Mouse (Mus musculus) kidney, adult 9 months (tissue): ENCODE data around the gene 1700016H13Rik.

ENCODE experiments used
- DNase-seq: peaks from one replicate; pipeline ENCODE4 v3.0.0; 2022

The 1700016H13Rik gene

DNA sequence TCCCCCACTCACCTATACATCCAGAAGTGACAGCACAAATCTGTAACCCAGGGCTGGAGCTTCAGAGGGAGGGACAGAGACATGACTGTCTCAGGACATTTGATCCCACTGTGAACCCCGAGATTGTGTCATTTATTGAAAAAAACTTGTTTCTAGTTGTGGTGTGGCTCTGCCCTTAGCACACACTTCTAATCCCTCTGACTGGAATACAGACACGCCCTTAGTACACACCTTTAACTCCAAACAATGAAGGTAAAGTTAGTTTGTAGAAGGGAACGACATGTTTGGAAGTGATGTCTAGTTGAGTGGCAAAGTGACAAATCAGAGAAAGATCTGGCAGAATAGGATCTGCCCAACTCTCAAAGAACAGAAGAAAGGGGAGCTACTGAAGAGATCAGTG, 16.0 kb upstream of the 1700016H13Rik start:
- DNase-seq, result no peak

DNA sequence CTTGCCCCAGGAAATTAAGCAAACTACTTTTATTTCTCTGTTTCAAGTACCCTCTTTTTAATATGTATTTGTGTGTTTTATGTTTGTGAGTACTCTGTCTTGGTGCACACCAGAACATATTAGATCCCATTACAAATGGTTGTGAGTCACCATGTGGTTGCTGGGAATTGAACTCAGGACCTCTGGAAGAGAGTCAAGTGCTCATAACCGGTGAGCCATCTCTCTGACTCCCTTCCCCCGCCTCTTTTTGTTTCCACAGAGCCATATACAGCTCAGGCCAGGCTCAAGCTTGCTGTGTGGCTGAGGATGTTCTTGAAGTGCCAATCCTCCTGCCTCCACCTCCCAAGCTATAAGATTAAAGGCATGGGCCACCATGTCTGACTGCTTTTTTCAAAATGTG, 10.1 kb upstream of the 1700016H13Rik start:
- DNase-seq, result no peak

DNA sequence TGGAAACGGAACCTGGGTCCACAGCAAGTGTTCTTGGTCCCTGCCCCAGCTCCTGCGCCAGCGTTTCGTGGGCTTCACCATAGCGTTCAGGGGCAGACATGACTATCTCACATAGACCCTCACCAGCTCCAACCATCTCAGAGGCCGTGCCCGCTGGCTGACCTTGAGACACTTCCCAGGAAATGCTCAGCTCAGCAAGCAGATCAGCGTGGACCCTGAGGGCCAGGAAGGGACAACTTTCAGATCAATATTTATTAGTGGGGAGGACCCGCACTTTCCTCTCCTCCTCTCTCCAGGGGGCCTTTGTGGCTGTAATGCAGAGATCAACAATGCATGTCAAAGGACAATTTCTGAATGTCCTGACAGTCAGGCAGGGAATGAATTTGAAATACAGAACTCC, 9.1 kb upstream of the 1700016H13Rik start:
- no peak for DNase-seq

DNA sequence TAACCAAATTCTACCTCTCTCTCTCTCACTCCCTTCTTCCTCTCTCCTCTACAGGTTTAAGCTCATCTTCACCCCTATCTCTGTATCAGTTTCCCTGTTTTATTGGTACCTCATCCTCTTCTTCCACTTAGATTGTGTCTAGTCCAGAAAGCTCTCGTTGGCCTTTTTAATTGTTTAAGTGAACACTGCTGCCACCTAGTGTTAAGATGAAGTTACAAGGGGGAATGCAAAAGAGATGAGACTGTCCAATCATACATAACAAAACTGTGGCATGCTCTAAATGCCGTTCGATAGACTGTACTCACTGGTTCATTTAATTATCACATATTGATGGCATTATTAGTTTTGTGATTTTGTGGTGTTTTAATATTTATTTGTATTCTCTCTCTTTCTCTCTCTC, 3.8 kb upstream of the 1700016H13Rik start:
- peak; percentile 61 for DNase-seq

DNA sequence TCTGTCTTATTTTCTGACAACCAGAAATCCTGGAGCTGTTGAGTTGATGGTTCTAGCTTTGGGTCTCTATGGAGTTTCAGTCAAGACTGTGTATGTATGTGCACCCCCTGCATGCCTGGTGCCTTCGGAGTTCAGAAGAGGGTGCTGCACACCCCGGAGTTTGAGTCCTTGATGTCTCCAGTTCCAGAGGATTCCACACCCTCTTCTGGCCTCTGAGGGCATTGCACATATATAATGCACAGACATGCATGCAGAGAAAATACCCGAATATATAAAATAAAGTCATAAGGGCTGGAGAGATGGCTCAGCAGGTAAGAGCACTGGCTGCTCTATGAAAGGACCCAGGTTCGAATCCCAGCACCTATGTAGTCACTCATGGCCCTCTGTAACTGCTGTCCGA, 3.1 kb upstream of the 1700016H13Rik start:
- no peak for DNase-seq

DNA sequence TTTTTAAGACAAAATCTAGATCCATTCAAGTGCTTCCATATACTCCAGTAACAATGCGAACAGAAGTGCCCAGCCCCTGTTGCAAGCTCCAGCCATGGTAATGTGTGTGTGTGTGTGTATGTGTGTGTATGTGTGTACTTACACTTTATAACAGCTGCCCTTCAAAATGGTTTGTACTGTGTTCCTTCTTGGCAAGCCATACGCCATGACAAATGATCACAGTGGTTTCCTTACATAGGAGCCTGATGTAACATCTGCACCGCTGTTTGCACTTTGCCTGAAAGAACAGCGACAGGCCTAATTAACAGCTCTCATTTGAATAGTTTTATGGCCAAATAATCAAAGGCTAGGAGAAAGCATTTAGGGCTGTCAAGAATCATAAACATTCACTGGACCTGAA, 1.0 kb downstream of the 1700016H13Rik start:
- no peak for DNase-seq

DNA sequence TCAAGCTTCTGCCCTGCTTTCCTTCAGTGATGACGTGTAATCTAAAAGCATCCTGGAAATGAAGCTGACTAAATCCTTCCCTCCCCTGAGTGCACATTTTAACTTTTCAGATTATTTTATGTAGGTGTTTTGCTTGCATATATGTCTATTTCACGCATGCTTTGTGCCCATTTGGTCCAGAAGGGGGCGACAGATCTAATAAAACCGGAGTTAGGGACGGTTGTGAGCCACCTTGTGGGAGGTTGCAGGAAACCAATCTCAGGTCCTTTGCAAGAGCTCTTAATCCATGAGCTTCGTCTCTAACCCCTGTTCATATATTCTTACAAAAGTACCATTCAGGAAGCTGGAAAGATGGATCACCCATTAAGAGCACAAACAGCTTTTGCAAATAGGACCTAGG, 1.6 kb downstream of the 1700016H13Rik start:
- peak; percentile 38 for DNase-seq

DNA sequence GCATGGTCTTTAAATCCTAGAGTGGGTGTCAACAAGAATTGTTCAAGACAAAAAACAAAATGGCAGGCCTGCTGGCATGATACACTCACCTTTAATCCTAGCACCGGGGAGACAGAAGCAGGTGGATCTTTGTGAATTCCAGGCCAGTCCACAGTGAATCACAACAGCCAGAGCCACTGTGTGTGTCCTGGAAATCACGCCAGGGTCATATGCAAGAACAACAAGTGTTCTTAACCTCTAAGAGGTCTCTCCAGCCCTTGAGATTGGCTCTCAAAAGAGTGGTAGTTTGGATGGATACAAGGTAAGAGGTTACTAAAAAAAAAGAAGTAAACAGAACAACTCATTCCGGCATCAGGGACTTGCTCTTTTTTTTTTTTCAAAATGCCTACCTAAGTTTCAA, 8.5 kb downstream of the 1700016H13Rik start:
- DNase-seq, result no peak

DNA sequence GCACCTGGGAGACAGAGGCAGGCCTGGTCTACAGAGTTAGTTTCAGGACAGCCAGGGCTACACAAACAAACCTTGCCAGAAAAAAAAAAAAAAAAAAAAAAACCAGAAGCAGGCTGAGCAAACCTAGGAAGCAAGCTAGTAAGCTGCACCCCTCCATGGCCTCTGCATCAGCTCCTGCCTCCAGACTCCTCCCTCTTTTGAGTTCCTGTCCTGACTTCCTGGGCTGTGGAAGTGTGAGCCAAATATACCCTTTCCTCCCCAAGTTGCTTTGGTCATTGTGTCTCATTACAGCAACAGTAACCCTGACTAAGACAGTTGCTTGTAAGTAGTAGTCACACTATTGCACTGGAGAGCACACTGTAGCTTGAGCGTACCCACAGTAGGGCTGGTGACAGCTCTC, 11.6 kb downstream of the 1700016H13Rik start:
- DNase-seq, result no peak

DNA sequence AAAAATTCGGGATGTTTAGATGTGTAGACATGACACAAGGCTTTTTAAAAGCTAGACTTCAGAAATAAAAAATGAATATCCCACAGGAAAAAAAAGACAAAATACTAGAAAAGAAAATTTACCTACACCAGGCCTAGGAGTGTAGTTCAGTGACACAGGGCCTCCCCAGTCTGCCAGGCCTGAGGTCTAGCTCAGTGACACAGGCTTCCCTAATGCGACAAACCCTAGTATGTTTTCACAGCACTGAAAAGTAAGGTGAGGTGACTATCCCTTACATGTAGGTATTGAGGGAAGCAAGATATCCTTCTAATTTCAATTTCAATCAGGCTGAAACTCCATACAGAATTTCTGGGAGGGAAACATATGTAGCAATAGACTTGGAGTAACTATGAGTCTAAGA, 18.6 kb downstream of the 1700016H13Rik start:
- no peak for DNase-seq

DNA sequence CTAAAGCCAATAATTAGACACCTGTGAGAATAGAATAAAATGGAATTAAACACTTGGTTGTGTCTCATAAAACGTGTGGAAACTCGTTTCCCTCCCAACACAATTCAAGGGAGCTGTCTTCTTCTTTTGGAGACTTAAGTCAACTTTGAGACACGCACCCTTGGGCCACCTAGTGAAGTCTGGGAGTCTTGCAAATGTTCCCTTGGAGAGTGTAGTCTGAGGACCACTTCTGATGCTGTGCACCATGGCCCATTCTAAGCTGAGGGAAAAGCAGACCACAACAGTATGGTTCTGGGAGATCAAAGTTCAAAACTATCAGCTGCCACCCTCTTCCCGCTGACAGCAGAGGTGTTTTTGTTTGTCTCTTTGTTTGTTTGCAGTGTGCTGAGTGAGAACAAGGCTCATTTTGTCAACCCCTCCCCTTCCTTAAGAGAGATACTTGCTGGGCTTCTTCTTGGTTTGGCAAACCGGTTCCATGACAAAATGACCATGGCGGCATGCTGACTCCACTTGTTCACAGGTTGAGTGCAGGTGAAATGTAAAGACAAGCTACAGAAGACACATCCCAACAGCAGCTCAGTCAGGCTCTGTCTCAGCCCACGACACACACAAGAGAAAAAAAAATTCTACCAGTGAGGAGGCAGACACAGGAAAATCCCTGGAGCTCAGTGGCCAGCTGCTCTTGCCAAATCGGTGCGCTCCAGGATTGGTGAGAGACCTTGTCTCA, 25.8 kb downstream of the 1700016H13Rik start:
- DNase-seq, result no peak

DNA sequence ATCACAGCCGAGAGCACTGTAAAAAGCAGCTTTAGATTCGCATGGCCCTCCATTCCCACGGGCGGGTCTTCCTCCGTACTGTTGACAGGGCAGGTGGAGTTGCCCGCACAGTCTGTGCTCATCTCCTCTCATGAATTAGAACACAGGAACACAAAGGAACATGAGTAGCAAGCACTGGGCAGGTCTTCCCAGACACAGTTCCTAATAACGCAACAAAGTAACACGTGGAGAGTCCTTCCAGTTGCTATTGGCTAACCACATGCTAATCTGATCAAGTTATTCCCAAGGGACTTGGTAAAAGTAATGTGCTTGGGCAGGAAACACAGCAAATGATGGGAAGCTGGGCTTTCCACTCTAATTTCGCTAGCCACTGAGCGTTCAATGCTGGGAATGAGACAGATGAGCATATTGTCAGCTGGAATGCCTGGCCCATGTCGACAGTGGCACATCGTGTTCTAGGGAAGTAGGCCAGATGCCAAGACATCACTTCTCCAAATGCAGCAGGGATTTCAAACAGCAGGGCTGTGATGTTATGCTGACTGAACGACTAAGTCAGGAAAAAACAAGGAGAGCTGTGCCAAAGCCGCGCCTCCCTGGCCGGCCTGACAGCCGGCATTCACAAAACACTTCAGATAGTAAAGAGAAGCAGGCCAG, 26.6 kb downstream of the 1700016H13Rik start, which contains the start of gene Slc10a6:
Gene Slc10a6, minus strand, starts transcription at position 293 of the 654 bp plus-strand sequence.
- DNase-seq, result peak; percentile 84

DNA sequence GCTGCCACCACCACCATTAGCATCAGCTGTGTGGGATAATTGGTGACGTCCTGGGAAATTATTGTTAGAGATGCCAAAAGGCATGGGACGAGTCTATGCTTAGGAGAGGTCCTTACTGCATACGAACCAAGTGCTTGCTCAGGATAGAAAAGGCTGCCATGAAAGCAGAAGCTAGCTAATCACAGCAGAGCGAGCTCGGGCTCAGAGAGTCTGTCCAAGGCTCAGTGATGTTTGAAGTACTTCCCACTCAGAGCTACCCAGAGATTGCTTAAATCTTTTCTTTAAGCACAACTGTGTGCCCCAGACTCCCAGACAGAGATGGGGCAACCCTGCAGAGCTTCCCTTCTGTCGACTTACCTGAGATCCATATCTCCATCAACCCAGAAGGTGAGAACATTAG, 27.3 kb downstream of the 1700016H13Rik start:
- no peak for DNase-seq

DNA sequence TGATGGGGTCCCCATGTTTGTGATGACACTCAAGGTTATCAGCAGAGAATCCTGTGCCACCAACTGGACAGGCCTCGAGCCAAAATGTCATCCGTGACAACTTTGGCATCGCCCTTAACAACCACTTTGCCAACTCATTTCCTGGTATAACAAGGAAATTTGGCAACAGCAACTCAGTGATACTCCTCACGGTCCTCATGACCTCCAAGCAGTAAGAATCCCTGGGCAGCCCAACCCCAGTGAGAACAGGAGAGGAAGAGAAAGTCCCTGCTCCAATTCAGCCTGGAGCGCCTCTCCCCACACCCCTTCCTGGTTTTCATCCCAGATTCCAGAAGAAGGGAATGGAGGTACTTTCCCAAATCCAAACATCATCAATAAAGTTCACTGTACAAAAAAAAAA, 31.0 kb downstream of the 1700016H13Rik start:
- no peak for DNase-seq

DNA sequence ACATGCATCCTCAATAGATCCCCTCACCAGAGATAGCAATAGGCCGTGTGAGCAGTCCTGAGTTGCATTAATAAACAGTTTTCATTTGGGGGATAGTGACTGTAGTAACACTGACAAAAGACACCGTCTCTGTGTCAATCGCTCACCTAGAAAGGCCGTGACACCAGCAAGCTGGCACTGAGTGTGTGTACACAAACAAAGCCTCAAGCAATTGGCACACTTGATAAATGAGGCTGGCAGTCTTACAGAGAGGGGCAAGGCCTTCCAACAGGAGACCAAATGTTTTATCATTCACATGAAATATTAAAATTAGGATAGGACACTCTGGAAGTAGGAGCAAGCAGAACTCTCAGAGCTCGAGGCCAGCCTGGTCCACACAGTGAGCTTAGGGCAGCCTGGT, 33.5 kb downstream of the 1700016H13Rik start:
- DNase-seq, result no peak

DNA sequence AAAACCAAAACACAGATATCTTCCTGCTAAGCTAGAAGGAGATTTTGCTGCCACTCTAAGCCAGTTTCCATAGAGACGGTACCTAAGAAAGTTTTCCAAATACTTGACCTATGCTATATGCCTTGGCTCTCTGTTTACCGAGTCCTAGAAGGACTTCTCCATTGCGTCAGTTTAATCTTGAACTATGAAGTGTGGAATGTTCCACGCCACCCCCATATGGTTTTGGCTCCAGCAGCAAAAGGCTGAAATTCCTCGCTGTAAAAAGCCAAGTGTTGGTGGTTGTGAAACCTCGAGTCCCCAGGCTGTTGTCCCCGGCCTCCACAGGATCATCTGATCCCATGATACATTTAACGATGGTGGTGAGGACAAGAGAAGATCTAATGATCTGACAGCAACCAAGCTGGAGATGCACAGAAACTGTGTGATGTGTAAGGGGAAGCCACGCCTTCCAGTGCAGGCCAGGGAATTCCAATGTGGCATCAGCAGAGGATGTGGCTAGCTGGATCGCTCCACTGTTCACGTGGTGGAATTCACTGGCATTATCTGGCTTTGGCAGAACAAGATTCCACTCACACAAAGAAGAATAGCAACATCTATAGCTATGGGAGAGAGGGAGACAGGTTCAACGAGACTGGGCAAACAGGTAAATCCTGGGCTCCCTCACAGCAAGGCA, 35.4 kb downstream of the 1700016H13Rik start:
- no peak for DNase-seq

DNA sequence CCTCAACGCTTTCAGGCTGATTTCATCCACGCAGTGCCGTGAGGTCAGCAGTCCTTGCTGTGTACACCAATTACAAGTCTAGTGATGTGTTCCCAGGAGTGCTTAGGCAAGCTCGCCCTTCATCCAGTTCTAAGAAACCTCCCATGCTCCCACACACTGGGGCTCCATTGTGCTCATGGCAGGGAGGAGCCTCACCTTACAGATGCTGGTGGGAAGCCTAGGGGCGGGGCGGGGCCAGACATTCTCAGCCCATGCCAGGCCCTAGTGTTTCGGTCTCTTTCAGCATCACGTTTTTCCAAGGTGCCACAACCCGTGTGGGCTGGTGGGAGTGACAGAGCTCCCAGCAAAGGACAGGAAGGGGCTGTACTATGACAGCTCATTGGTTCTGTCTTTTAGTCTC, 38.6 kb downstream of the 1700016H13Rik start:
- DNase-seq, result no peak

DNA sequence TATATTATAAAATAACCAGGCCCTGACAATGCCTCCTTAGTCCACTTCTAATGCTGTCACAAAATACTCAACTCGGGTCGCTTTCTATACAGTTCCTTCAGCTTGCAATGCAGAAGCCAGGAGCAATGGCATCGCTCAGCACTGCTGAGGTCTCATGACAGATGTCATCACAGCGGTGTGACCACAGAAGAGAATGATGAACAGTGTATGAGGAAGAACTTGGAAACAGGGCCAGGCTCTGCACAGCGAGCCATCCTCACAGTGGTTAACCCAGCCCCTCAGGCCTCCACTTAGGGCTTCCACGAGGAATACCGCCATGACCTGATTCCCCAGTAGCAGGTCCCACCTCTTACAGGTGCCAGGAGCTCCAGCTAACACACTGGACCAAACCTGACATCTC, 41.5 kb downstream of the 1700016H13Rik start:
- DNase-seq, result no peak

DNA sequence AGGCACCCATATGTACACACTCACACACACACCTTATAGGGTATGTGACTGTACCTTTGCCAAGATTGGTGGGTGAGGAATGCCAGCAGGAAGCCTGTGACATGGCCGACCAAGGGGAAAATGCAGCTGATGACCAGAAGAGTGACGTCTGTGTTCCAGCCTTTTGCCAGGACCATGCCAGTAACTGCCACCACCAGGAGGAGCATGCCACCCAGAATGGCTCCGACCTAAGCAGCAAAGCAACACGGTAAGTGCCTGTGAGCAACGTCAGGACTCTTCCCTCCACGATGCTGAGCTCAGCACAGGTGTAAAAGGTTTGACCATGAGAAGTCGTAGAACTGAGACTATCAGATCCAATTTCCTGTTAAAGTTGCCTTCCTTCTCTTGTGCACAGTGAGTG, 43.5 kb downstream of the 1700016H13Rik start:
- DNase-seq, result no peak

DNA sequence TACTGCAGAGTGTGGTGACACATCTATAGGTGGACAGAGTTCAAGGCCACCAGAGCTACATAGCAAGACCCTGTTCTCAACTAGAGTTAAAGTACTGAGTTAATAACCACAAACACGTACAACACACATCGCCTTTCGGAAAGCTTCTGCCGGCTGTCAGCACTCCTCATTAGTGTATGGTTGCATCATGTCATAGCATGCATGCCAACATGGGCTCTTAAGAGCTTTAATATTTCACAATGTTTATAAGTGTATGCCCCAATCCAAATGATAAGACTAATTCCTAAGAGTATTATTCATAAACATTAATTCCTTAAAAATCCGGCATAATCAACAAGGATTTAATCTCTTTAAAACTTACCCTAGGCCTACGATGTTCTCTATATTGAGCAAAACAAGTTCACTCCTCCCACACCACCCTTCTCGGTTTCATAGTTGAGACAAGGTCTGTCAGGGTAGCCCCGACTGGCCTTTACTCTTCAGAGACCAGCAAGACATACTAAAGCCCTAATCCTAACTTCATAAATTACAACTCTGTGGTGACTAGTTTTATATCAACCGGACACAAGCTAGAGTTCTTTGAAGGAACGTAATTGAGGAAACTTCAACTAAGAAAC, 44.8 kb downstream of the 1700016H13Rik start:
- DNase-seq, result no peak

DNA sequence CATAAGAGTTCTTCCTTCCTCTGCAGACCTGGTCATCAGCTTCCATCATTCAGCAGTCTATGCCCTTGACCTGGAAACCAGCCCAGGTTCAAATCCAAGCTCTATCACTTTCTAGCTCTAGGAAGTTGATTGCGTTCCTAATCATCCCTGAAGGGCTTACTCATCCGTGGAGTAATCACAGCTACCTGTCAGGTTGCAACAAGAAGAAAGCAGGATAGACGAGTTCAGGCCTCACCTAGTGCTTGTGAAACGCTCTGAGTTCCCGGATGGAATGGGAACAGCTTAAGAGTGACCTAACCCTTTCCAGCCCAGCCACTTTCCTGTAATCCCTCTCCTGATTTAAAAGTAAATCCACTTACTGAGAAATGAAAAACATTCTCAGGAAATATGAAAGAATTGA, 45.7 kb downstream of the 1700016H13Rik start:
- no peak for DNase-seq

DNA sequence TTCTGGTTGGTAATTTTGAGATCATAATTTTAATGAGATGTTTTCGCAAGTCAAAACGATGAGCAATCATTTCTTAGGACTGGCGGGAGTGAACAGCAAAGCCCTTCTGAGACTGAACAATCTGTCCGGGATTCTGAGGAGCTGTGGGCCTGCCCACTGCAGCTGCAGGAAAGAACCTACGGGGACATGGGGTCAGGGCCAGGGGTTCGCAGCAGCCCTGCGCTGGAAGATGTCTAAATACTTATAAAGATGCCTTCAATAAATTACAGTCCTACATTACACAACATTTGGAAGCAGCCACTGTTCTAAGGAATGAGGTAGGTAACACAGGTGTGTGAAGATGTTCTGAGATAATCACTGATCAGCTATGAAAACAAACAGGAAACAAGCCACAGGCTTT, 50.1 kb downstream of the 1700016H13Rik start:
- DNase-seq, result no peak

DNA sequence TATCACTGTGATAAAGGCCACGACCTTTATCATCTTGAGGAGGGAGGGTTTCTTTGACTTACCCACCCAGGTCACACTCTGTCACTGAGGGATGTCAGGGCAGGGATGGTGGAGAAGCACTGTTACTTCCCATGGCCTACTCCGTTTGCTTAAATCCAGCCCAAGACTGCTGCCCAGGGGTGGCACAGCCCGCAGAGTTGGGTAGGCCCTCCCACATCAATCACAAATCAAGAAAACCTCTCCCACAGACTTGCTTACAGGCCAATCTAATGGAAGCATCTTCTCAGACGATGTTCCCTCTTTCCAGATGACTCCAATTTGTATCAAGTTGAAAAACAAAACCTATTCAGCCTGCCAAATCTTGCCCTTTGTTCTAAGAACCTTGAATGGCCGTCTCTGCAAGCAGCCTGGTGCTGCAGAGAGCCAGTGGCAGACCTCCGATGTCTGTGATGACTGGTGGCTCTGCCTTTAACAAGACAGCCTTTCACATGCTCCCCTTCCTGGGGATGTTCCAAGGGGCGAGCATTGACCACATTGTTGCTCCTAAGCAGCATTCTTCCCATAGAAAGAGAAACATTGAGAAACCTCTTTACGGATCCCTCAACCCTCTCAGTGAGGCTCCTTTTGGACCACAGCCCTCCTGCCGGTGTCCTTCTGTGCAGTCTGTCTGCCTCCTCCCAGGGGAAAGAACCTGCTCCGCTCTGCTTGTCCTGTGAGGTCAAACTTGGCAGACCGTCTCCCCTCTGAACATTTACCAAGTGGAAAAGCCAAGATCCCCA, 52.5 kb downstream of the 1700016H13Rik start:
- DNase-seq, result no peak
